Mouse (Mus musculus): ENCODE data around the gene Mgme1.

DNA sequence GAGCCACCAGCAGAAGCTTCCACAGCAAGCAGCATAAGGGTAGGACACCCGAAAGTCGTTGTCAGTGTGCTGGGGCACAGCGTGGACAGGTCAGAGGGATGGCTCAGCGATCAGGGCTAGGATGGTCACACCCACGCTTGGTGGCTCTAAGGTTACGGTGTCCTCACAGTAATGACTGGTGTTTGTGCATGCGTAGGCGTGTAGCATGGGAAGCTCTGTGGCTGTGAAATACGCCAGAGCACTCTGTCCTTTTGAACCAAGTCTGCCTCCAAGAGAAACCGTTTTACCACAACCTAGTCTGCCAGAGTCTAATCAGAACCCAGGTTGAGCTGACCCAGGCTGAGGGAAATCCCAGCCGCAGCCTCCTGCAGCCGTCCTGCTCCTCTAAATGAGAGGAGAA lies 46.1 kb upstream of the Mgme1 start:
- TF ChIP-seq CTCF (IDR thresholded peaks at IDR 0.05; ENCODE audit: low read depth) (no peak), EP300 (IDR thresholded peaks at IDR 0.05; ENCODE audit: low read depth) (no peak)

All from liver, postnatal 0 days (tissue).